Mouse (Mus musculus) megakaryocyte, embryonic 14.5 days (primary cell): ENCODE results near the gene Pin1rt1.

Experiments
- FLI1 ChIP-seq: IDR thresholded peaks from 2 replicates; pipeline ENCODE4 v1.6.1; 2012; ENCODE audit warnings: low read length, inconsistent platforms, mixed read lengths
- GATA1 ChIP-seq: IDR thresholded peaks from 3 replicates; pipeline ENCODE4 v1.6.1; 2012; ENCODE audit warnings: mixed read lengths, low read length, inconsistent platforms, borderline replicate concordance

GRCm38 (mm10) chr2:104711585-104712485 lies 4.3 kb downstream of the Pin1rt1 start, which contains the start of gene Tcp11l1:
- no peak for TF ChIP-seq GATA1
- TF ChIP-seq FLI1: no peak
